Mouse (Mus musculus): ENCODE data around the gene Gnptg.

The Gnptg gene

GRCm38 (mm10) chr17:25239695-25240636 lies at the start of gene Gnptg, which contains the start of gene Tsr3:
TSS of gene Gnptg (minus strand) at chr17:25240124.
TSS of gene Tsr3 (plus strand) at chr17:25240170.
- DNase-seq (ENCODE audit: low spot score), result peak; percentile 90

GRCm38 (mm10) chr17:25288842-25289241 lies 48.9 kb upstream of the Gnptg start:
- peak; percentile 75 for DNase-seq (ENCODE audit: low spot score)

GRCm38 (mm10) chr17:25285033-25285432 lies 45.1 kb upstream of the Gnptg start:
- DNase-seq (ENCODE audit: low spot score), result peak; percentile 88

- no peak for DNase-seq (ENCODE audit: low spot score)
Observed at GRCm38 (mm10) chr17:25282133-25282532, 42.2 kb upstream of the Gnptg start.

- no peak for DNase-seq (ENCODE audit: low spot score)
Observed at GRCm38 (mm10) chr17:25275833-25276232, 35.9 kb upstream of the Gnptg start.

- no peak for DNase-seq (ENCODE audit: low spot score)
Observed at GRCm38 (mm10) chr17:25274571-25275346, 34.8 kb upstream of the Gnptg start, which contains the start of gene Ube2i. TSS of gene Ube2i (minus strand) at chr17:25274622.

GRCm38 (mm10) chr17:25273706-25274501 lies 34.0 kb upstream of the Gnptg start:
- DNase-seq (ENCODE audit: low spot score), result peak; percentile 98

GRCm38 (mm10) chr17:25272951-25273705 lies 33.2 kb upstream of the Gnptg start:
- DNase-seq (ENCODE audit: low spot score), result peak; percentile 83

- DNase-seq (ENCODE audit: low spot score), result peak; percentile 21
Observed at GRCm38 (mm10) chr17:25272326-25272725, 32.4 kb upstream of the Gnptg start.

GRCm38 (mm10) chr17:25270795-25271335 lies 30.9 kb upstream of the Gnptg start:
- no peak for DNase-seq (ENCODE audit: low spot score)

GRCm38 (mm10) chr17:25264453-25264852 lies 24.5 kb upstream of the Gnptg start:
- DNase-seq (ENCODE audit: low spot score), result peak; percentile 29

- peak; percentile 18 for DNase-seq (ENCODE audit: low spot score)
Observed at GRCm38 (mm10) chr17:25257804-25258261, 17.9 kb upstream of the Gnptg start.

GRCm38 (mm10) chr17:25256140-25256754 lies 16.3 kb upstream of the Gnptg start, which contains the start of gene Baiap3:
TSS of gene Baiap3 (minus strand) at chr17:25256364.
- DNase-seq (ENCODE audit: low spot score), result peak; percentile 65

GRCm38 (mm10) chr17:25255110-25255509 lies 15.2 kb upstream of the Gnptg start:
- no peak for DNase-seq (ENCODE audit: low spot score)

- peak; percentile 13 for DNase-seq (ENCODE audit: low spot score)
Observed at GRCm38 (mm10) chr17:25253760-25254159, 13.8 kb upstream of the Gnptg start.

GRCm38 (mm10) chr17:25252643-25253042 lies 12.7 kb upstream of the Gnptg start:
- DNase-seq (ENCODE audit: low spot score), result peak; percentile 12

GRCm38 (mm10) chr17:25250181-25250835 lies 10.4 kb upstream of the Gnptg start:
- no peak for DNase-seq (ENCODE audit: low spot score)

- no peak for DNase-seq (ENCODE audit: low spot score)
Observed at GRCm38 (mm10) chr17:25248033-25248750, 8.3 kb upstream of the Gnptg start.

GRCm38 (mm10) chr17:25244239-25244638 lies 4.3 kb upstream of the Gnptg start:
- no peak for DNase-seq (ENCODE audit: low spot score)

All from retina, embryonic 14.5 days (tissue).